In genomic region chr9:101689532-101690401, GRCm38 (mm10) we compare ENCODE assay signal across 8 mouse cellular contexts.
DNase-seq lines count a peak whose midpoint lies in the region; ATAC-seq and TF ChIP-seq lines count a peak whose summit lies in the region.

No protein-coding gene starts in this region.

- H3K9me3 ChIP-seq in embryonic facial prominence, embryonic 14.5 days (ENCODE audit: control insufficient read depth, low read length): no peaks in the 10 kb centered on the region
- H3K9me3 ChIP-seq in heart, embryonic 10.5 days: no peaks in the 10 kb centered on the region
- no peaks in the 10 kb centered on the region for H3K9me3 ChIP-seq in liver, embryonic 11.5 days (ENCODE audit: control insufficient read depth, low read length)
- H3K9me3 ChIP-seq in neural tube, embryonic 15.5 days (replicated peaks): no peaks in the 10 kb centered on the region

- peak; percentile 49; the same call in 1 of the 2 replicates for TF ChIP-seq CTCF in bone marrow, adult 2 months (IDR thresholded peaks at IDR 0.05; ENCODE audit: control insufficient read depth, insufficient read depth, low read length)

- 19% methylated on average over 11 of the region's 11 CpGs for WGBS in bone marrow, adult 2 months
- 13% methylated on average over 11 of the region's 11 CpGs for WGBS in embryonic facial prominence, embryonic 14.5 days
- 22% methylated on average over 11 of the region's 11 CpGs for WGBS in heart, embryonic 10.5 days
- 19% methylated on average over 11 of the region's 11 CpGs for WGBS in liver, embryonic 11.5 days
- 12% methylated on average over 11 of the region's 11 CpGs for WGBS in neural tube, embryonic 15.5 days

- no peaks in the 10 kb centered on the region for H3K36me3 ChIP-seq in embryonic facial prominence, embryonic 14.5 days (ENCODE audit: control insufficient read depth, insufficient read depth, low read length)
- no peaks in the 10 kb centered on the region for H3K36me3 ChIP-seq in heart, embryonic 10.5 days
- H3K36me3 ChIP-seq in liver, embryonic 11.5 days (ENCODE audit: control insufficient read depth, insufficient read depth, low read length): no peaks in the 10 kb centered on the region
- H3K36me3 ChIP-seq in neural tube, embryonic 15.5 days: no peaks in the 10 kb centered on the region

- peak overlapping the region; percentile 41 for H3K4me2 ChIP-seq in embryonic facial prominence, embryonic 14.5 days (ENCODE audit: low read depth, low read length)
- no peak overlapping the region for H3K4me2 ChIP-seq in liver, embryonic 11.5 days
- peak overlapping the region; percentile 57 for H3K4me2 ChIP-seq in neural tube, embryonic 15.5 days

- no peak for TF ChIP-seq POLR2A in bone marrow, adult 2 months (IDR thresholded peaks at IDR 0.05; ENCODE audit: borderline replicate concordance, control insufficient read depth, low read depth, low read length)

- H3K4me3 ChIP-seq in bone marrow, adult 2 months (replicated peaks; ENCODE audit: control insufficient read depth, low read depth, low read length): no peak overlapping the region
- H3K4me3 ChIP-seq in embryonic facial prominence, embryonic 14.5 days (ENCODE audit: low read depth, low read length): no peak overlapping the region
- peak overlapping the region; percentile 22; the same call in 1 of the 2 replicates for H3K4me3 ChIP-seq in heart, embryonic 10.5 days
- no peak overlapping the region for H3K4me3 ChIP-seq in liver, embryonic 11.5 days (ENCODE audit: low read depth, low read length)
- H3K4me3 ChIP-seq in neural tube, embryonic 15.5 days (replicated peaks): peak overlapping the region; percentile 29

- peak overlapping the region; percentile 39; the same call in 1 of the 2 replicates for H3K9ac ChIP-seq in embryonic facial prominence, embryonic 14.5 days (ENCODE audit: low read depth, low read length)
- no peak overlapping the region for H3K9ac ChIP-seq in liver, embryonic 11.5 days (ENCODE audit: low read depth, low read length)
- 0 out of 2 replicates have a peak overlapping the region, but pooled peaks have one; percentile 7 for H3K9ac ChIP-seq in neural tube, embryonic 15.5 days (replicated peaks)

- no peaks in the 10 kb centered on the region for H3K27me3 ChIP-seq in embryonic facial prominence, embryonic 14.5 days (replicated peaks; ENCODE audit: control insufficient read depth, insufficient read depth, low read length)
- peaks cover 12% of the 10 kb centered on the region; the same call in 1 of the 2 replicates for H3K27me3 ChIP-seq in heart, embryonic 10.5 days (ENCODE audit: insufficient read depth, poor library complexity, severe bottlenecking)
- no peaks in the 10 kb centered on the region for H3K27me3 ChIP-seq in liver, embryonic 11.5 days (replicated peaks; ENCODE audit: control insufficient read depth, insufficient read depth, low read length)
- H3K27me3 ChIP-seq in neural tube, embryonic 15.5 days (replicated peaks): 0 out of 2 replicates have a peak, but pooled peaks cover 2% of the 10 kb centered on the region

- H3K4me1 ChIP-seq in bone marrow, adult 2 months (ENCODE audit: control insufficient read depth, insufficient read depth, low read length): no peaks in the 10 kb centered on the region
- H3K4me1 ChIP-seq in embryonic facial prominence, embryonic 14.5 days (ENCODE audit: control insufficient read depth, insufficient read depth, low read length): no peaks in the 10 kb centered on the region
- H3K4me1 ChIP-seq in heart, embryonic 10.5 days: no peaks in the 10 kb centered on the region
- H3K4me1 ChIP-seq in liver, embryonic 11.5 days (replicated peaks; ENCODE audit: control insufficient read depth, insufficient read depth, low read length): no peaks in the 10 kb centered on the region
- H3K4me1 ChIP-seq in neural tube, embryonic 15.5 days: peaks cover 18% of the 10 kb centered on the region

- H3K27ac ChIP-seq in bone marrow, adult 2 months (ENCODE audit: control insufficient read depth, insufficient read depth, low read depth, low read length, poor library complexity): no peak overlapping the region
- no peak overlapping the region for H3K27ac ChIP-seq in embryonic facial prominence, embryonic 14.5 days (replicated peaks; ENCODE audit: low read depth, low read length)
- H3K27ac ChIP-seq in heart, embryonic 10.5 days: no peak overlapping the region
- H3K27ac ChIP-seq in liver, embryonic 11.5 days (ENCODE audit: low read depth, low read length): no peak overlapping the region
- H3K27ac ChIP-seq in neural tube, embryonic 15.5 days (replicated peaks): peak overlapping the region; percentile 75

- DNase-seq in 3T3-L1 (ENCODE audit: low read depth, low spot score): peak; percentile 27
- DNase-seq in embryonic facial prominence, embryonic 14.5 days (ENCODE audit: low spot score): peak; percentile 94
- DNase-seq in heart, embryonic 10.5 days (ENCODE audit: low spot score): peak; percentile 87
- DNase-seq in kidney, postnatal 25 days: peak; percentile 70 to 87
- peak; percentile 75 for DNase-seq in liver, embryonic 11.5 days (ENCODE audit: low spot score)
- peak; percentile 21 for DNase-seq in thymus, postnatal 25 days

- ATAC-seq in embryonic facial prominence, embryonic 14.5 days (ENCODE audit: low read depth): peak; percentile 85
- no peak; the same call in 1 of the 2 replicates for ATAC-seq in liver, embryonic 11.5 days (replicated peaks; ENCODE audit: low FRiP score)
- ATAC-seq in neural tube, embryonic 15.5 days (ENCODE audit: low FRiP score): peak; percentile 90

Comparison
In these comparisons a context has a peak if more than half of its experiments do, and no peak if none do; other contexts are left out.
1. DNase-seq: peak in every context shown above with its lines; median percentile 94 in embryonic facial prominence, embryonic 14.5 days; 87 in heart, embryonic 10.5 days; 78 in kidney, postnatal 25 days; 75 in liver, embryonic 11.5 days; 27 in 3T3-L1; 21 in thymus, postnatal 25 days.
2. H3K4me3 ChIP-seq: peak in heart, embryonic 10.5 days (single experiment) and neural tube, embryonic 15.5 days (single experiment); none in bone marrow, adult 2 months (single experiment), embryonic facial prominence, embryonic 14.5 days (single experiment) and liver, embryonic 11.5 days (single experiment).